In the genomic region with DNA sequence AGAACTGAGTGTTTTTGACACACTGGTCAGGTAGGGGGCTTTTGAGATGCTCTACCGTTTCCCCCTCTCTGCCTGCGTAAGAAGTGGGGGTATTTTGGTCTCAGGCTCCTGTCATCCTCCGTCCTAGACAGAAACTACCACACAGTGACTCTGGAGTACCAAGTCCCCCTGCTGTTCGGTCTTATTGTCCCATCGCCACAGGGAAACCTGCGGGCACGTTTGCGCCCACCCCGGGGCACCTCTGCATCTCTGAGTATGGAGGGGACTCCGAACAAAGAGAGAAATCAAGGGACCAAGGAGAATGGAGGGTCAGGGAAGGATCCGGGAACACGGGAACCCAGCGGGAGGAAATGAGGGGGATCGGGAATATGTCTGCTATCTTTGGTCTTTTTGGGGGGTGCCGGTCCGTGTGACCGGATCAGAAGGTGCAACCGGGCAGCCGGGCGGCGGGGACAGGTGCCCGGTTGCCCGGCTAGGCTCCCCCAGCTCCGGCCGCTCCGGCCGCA, we compare ENCODE assay signal across 8 mouse cellular contexts. TPM values are rescaled to one million over a fixed set of nuclear protein-coding genes. Genes with fewer than 3 reads are reported as not detected.
DNase-seq lines count a peak whose midpoint lies in the region; ATAC-seq and TF ChIP-seq lines count a peak whose summit lies in the region.

No protein-coding gene starts in this region.

- H3K4me1 ChIP-seq in bone marrow macrophage, adult 2 months (ENCODE audit: control insufficient read depth, insufficient read depth, low read length) = peaks cover 18% of the 10 kb centered on the region
- H3K4me1 ChIP-seq in intestine, embryonic 16.5 days (ENCODE audit: control insufficient read depth, insufficient read depth, low read length) = peaks cover 20% of the 10 kb centered on the region

- TF ChIP-seq CTCF in bone marrow macrophage, adult 2 months (IDR thresholded peaks at IDR 0.05; ENCODE audit: low read depth, low read length) = peak; percentile 22; the same call in 1 of the 2 replicates

- peak overlapping the region; percentile 90 for H3K27ac ChIP-seq in bone marrow macrophage, adult 2 months (ENCODE audit: insufficient read depth, low read depth, low read length)
- peak overlapping the region; percentile 97 for H3K27ac ChIP-seq in intestine, embryonic 16.5 days (ENCODE audit: low read length)

- H3K4me2 ChIP-seq in intestine, embryonic 16.5 days (ENCODE audit: low read depth, low read length) = peak overlapping the region; percentile 74

- peak; percentile 69 for DNase-seq in ovary, postnatal 10 days (ENCODE audit: low spot score)
- no peak for DNase-seq in ovary, postnatal 36 days (ENCODE audit: low spot score)
- peak; percentile 57 for DNase-seq in forelimb bud, embryonic 11.5 days (ENCODE audit: low read depth, low spot score)
- peak; percentile 70 for DNase-seq in lung, postnatal 36 days
- DNase-seq in spleen, postnatal 10 days (ENCODE audit: low spot score in 2 of 2) = peak; percentile 58 to 67
- no peak for DNase-seq in cerebellum, adult 9-11 months

- no peak; the same call in 1 of the 2 replicates for TF ChIP-seq POLR2A in bone marrow macrophage, adult 2 months (IDR thresholded peaks at IDR 0.05; ENCODE audit: borderline replicate concordance, low read depth, low read length)

- H3K4me3 ChIP-seq in bone marrow macrophage, adult 2 months (ENCODE audit: insufficient read depth, low read length) = peak overlapping the region; percentile 63
- peak overlapping the region; percentile 66 for H3K4me3 ChIP-seq in intestine, embryonic 16.5 days (ENCODE audit: low read length)

- no peaks in the 10 kb centered on the region for H3K27me3 ChIP-seq in intestine, embryonic 16.5 days (replicated peaks; ENCODE audit: control insufficient read depth, insufficient read depth, low read length)

- no peaks in the 10 kb centered on the region for H3K9me3 ChIP-seq in intestine, embryonic 16.5 days (ENCODE audit: control insufficient read depth, low read length)

- 1% methylated on average over 27 of the region's 27 CpGs for WGBS in intestine, embryonic 16.5 days

- peaks cover 9% of the 10 kb centered on the region for H3K36me3 ChIP-seq in intestine, embryonic 16.5 days (ENCODE audit: control insufficient read depth, insufficient read depth, low read length)

- ATAC-seq in intestine, embryonic 16.5 days = peak; percentile 54

- H3K9ac ChIP-seq in intestine, embryonic 16.5 days (ENCODE audit: low read depth, low read length) = peak overlapping the region; percentile 90

RNA-seq across cellular contexts. Expression of a gene that starts 0.6 kb away (rescaled TPM):
- 174 TPM in 2 replicates for polyA plus RNA-seq in bone marrow macrophage, adult 2 months (2012; ENCODE audit: insufficient read depth, insufficient read length, missing spikeins)
- 66.9 and 71.5 TPM in 2 replicates for polyA plus RNA-seq in intestine, embryonic 16.5 days (2015; fragmentation: Nextera tagmentation; extraction: Ambion mirVana)

Comparison
In these comparisons a context has a peak if more than half of its experiments do, and no peak if none do; other contexts are left out.
1. DNase-seq: peak in ovary, postnatal 10 days (single experiment), forelimb bud, embryonic 11.5 days (single experiment), lung, postnatal 36 days (single experiment) and spleen, postnatal 10 days (2 of 2); none in ovary, postnatal 36 days (single experiment) and cerebellum, adult 9-11 months (single experiment).